Mouse (Mus musculus) G1E-ER4 (cell line): ENCODE measurements around the gene Fbll1. TPM values are rescaled to one million over a fixed set of nuclear protein-coding genes. Genes with fewer than 3 reads are reported as not detected.

ENCODE experiments used
- GATA1 ChIP-seq: IDR thresholded peaks from one replicate; pipeline ENCODE4 v1.8.0; 2012; ENCODE audit warnings: low read length, inconsistent platforms
- polyA plus RNA-seq: library from polyadenylated mRNA; stranded (reverse); fragments of >175 nt; gene quantifications from 2 replicates; pipeline ENCODE4 v1.2.3, GENCODE M21; 2012

The Fbll1 gene
- polyA plus RNA-seq, 1 experiment: not detected

- TF ChIP-seq GATA1: no peak
These were observed 761 bp downstream of the Fbll1 start for GRCm38 (mm10) chr11:35797751-35798494.

GRCm38 (mm10) chr11:35788443-35788842 lies 10.2 kb downstream of the Fbll1 start:
- TF ChIP-seq GATA1: no peak

- no peak for TF ChIP-seq GATA1
These were observed 14.1 kb downstream of the Fbll1 start for GRCm38 (mm10) chr11:35784537-35784936.

- TF ChIP-seq GATA1: no peak
These were observed 14.7 kb downstream of the Fbll1 start for GRCm38 (mm10) chr11:35784002-35784401.

DNA sequence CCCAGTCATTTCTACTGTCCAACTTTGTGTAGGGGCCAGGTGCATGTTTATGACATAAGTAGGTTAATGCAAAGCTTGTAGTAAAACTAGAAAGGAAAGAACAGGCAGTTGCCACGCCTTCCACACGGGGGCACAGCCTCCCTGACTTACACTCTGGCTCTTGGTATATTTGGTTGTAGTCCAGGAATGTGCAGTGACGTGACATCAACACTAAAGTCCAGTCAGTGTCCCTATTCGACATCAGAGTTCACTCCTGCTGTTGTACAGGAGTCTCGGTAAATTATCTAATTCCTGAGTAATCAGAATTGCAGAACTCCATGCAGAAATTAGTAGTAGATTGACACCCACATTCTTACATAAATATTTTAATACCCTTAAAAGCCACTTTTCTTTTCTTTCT lies 15.6 kb downstream of the Fbll1 start:
- TF ChIP-seq GATA1: no peak

- no peak for TF ChIP-seq GATA1
These were observed 16.2 kb downstream of the Fbll1 start for GRCm38 (mm10) chr11:35782444-35782843.

DNA sequence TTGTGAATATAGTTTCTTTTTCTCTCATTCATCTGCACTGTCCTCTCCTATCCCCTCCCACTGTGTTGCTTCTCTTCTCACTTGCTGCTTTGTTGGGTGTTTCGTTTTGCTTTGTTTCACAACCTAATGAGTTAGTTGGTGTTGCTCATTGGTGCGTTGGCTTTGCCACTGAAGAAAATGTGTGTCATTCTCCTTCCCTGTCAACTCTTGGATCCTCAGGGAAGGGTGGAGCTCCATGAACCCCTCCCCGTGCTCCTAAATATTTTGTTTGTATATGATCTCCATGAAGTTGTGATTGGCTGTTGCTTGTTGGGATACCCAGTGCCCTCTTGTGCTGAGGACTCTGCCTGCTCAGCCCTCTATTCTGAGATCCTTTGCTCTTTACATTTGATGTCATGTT lies 18.3 kb downstream of the Fbll1 start:
- no peak for TF ChIP-seq GATA1

DNA sequence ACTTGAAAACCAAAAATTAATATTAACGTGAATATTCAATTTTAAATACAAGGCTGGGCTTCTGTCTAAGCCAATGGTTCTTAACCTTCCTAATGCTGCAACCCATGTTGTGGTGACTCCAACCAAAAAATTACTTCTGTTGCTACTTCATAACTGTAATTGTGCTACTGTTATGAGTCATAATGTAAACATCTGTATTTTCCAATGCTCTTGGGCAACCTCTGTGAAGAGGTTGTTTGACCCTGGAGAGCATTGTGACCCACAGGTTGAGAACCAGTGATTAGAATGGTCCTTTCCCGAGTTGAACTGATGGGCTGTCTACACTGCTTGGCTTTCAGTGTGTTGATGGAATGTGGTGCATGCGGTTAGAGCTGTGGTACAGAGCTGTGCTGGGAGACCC lies 22.2 kb downstream of the Fbll1 start:
- TF ChIP-seq GATA1: no peak

- TF ChIP-seq GATA1: no peak
These were observed 23.1 kb downstream of the Fbll1 start for GRCm38 (mm10) chr11:35775606-35776005.

DNA sequence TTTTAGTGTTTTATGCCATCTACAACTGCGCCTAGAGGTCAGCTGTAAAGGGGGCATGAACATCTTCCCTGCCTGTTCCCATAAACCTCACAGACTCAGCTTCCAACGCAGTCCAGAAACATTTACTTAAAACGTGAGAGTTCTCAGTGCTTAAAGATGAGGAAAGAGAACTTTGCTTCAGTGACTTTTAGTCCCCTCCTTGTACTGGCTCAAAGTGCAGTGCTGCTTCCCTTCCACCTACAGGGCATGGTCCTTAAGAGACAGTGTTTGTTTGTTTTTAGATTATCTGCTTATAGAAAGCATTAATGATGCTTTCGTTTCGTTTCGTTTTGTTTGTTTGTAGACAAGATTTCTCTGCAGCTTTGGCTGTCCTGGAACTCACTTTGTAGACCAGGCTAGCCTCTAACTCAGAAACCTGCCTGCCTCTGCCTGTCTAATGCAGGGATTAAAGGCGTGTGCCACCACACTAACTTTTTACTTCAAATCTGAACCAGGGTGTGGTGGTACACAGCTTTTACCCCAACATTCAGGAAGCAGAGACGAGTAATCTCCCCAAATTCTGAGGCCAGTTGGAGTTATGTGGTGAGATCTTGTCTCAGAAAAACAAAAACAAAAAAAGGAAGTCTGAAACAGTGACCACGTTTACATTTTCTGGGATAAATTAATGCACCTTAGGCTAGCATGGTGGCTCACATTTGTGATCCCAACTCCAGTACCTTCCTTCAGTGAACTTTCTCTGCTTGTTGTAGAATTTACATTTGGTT lies 27.8 kb downstream of the Fbll1 start:
- TF ChIP-seq GATA1: no peak

DNA sequence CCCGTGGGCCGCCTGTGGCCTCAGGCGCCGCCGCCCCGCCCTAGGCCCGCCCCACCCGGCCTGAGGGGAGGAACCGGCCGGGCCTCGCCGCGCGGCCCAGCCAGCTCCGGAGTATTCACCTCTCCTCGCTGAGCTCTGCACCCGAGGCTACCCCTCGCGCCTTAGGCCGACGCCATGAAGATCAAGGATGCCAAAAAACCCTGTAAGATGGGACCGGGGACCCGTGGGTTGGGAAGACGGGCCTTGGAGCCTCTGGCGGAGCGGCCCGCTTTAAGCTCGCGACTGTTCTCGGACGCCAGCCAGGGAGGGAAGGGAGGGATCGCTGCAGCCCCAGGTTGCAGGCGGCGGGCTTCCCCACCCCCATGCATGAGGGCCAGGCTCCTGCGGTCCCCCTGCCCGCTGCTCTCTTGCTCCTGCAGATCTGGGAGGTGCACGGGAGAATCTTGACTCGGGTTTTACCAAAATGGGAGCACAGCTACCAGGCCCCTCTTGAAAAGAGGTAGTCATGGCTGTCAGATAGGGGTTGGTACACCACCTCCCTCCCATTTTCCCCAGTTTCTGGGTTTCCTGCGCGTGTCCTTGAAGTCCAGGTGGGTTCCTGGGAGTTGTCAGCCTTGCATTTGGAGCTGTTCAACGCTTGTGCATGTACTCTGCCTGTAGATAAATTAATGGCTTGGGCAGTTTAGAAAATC lies 28.8 kb downstream of the Fbll1 start:
- no peak for TF ChIP-seq GATA1

DNA sequence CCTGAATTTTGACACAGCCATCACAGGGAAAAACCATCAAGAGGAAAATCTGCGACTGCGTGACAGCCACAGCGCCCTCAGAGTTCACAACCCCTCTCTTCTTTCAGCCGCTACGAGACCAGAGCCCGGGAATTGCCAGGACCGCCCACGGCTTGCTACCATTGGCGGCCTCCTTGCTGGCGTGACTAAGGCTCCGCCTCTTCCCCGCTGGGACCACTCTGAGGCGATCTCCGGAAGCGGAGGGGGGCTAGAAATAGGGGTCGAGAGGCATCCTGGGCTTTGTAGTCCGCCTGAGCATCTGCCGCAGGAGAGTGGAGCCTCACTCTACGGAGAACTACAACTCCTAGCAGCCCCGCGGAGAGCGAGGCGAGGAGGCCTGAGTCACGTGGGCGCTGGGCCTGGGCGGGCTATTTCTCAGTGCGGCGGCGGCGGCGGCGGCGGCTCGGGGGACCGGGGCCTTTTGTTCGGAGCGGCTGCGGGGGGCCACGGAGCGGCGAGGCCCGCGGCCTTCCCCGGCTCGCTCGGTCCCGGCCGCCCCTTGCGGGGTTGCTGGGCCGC lies 29.4 kb downstream of the Fbll1 start, which contains the start of gene Pank3:
Gene Pank3, plus strand, starts transcription at position 297 of the 558 bp plus-strand sequence.
- no peak for TF ChIP-seq GATA1

- no peak for TF ChIP-seq GATA1
These were observed 31.8 kb downstream of the Fbll1 start for GRCm38 (mm10) chr11:35766845-35767244.

GRCm38 (mm10) chr11:35760627-35761003 lies 38.1 kb downstream of the Fbll1 start:
- no peak for TF ChIP-seq GATA1

DNA sequence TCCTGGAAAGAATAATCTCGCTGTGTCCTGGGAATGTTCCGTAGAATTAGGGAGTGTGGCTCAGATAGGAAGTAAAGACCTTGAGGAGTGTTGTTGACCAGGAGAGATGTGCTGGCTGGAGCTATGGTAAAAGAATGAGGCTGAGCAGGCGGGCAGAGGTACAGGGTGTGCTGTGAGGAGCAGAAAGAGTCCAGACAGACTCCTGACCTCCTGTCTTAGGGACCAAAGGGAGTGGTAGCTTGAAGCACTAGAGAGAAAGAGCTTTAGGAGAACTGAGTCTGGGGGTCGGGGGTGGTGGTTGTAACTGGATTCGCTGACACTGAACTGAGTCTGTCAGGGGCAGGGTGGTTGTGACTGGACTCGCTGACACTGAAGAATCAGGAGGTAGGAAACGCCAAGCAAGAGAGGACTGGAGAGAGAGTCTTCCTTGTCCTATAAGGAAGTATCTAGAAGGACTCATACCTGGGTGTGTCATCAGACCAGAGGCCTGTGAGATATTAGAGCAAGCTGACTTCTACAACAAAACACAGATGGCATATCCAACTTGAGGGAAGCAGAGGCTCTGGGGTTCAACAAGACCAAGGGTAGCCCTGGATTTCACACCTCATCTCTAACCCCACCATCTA lies 38.6 kb downstream of the Fbll1 start:
- no peak for TF ChIP-seq GATA1
